Mouse (Mus musculus) lung, adult 2 months (tissue): ENCODE results near the gene Kcnn3.

Source experiments
- CTCF ChIP-seq: fragments of 200-500 bp; IDR thresholded peaks from 2 replicates; pipeline ENCODE4 v1.5.1; 2011; ENCODE audit warnings: mild to moderate bottlenecking, low read length, control low read depth; ENCODE audit not compliant: insufficient read depth
- POLR2A ChIP-seq: fragments of 200-500 bp; IDR thresholded peaks from 2 replicates; pipeline ENCODE4 v1.6.1; 2011; ENCODE audit warnings: low read depth, mild to moderate bottlenecking, control low read depth, low read length, borderline replicate concordance; ENCODE audit errors: extremely low read depth

DNA sequence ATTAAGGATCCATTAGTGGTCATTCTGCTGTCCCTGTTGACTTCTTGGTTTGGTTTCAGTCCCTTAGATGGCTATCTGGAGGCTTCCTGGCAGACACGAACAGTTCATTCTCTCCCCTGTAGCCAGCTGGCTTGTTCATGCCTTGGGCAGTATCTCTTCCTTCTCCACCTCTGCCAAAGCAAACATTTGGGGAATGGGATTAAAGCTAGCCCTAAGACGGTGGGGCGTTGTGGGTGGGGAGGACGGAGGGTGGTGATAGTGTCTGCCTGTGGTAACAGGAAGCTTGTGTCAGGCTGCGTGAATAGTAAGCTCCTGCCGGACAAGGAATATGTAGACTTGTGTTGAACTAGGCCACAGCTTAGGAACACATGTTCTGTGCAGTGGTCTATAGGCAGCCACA is 151.4 kb downstream of the Kcnn3 start:
- TF ChIP-seq POLR2A, result no peak
- no peak for TF ChIP-seq CTCF
